Mouse (Mus musculus) CH12.LX (cell line): ENCODE data around the gene Trim9.

Experiments
- CHD2 ChIP-seq: IDR thresholded peaks from 2 replicates; pipeline ENCODE4 v1.6.1; 2011; ENCODE audit warnings: low read length, improper control_type of control experiment
- CTCF ChIP-seq, 2 experiments: IDR thresholded peaks in 1 of 2; conservative IDR thresholded peaks in 1 of 2; 2 replicates each; pipeline ENCODE4 v1.5.1; 2011 to 2012; ENCODE audit warnings: low read depth in 2 of 2, low read length in 2 of 2, improper control_type of control experiment in 1 of 2, inconsistent platforms in 1 of 2, mild to moderate bottlenecking in 1 of 2, moderate library complexity in 1 of 2
- EP300 ChIP-seq: IDR thresholded peaks from 2 replicates; pipeline ENCODE4 v1.6.1; 2011; ENCODE audit warnings: low read length, improper control_type of control experiment
- JUND ChIP-seq: conservative IDR thresholded peaks from 2 replicates; pipeline ENCODE4 v1.6.1; 2011; ENCODE audit warnings: low read depth, low read length, improper control_type of control experiment
- KAT2A ChIP-seq: IDR thresholded peaks from 2 replicates; pipeline ENCODE4 v1.6.1; 2012; ENCODE audit warnings: low read length, improper control_type of control experiment, inconsistent platforms; ENCODE audit not compliant: insufficient replicate concordance
- MAFK ChIP-seq: IDR thresholded peaks from 2 replicates; pipeline ENCODE4 v1.6.1; 2011; ENCODE audit warnings: low read length, improper control_type of control experiment; ENCODE audit not compliant: insufficient replicate concordance
- MAZ ChIP-seq: IDR thresholded peaks from 2 replicates; pipeline ENCODE4 v1.6.1; 2012; ENCODE audit warnings: low read depth, mild to moderate bottlenecking, inconsistent platforms, low read length, improper control_type of control experiment, moderate library complexity
- MEF2A ChIP-seq: IDR thresholded peaks from 2 replicates; pipeline ENCODE4 v1.6.1; 2014; ENCODE audit warnings: low read depth, mild to moderate bottlenecking, inconsistent platforms, low read length, improper control_type of control experiment, borderline replicate concordance
- MXI1 ChIP-seq: IDR thresholded peaks from 2 replicates; pipeline ENCODE4 v1.6.1; 2011; ENCODE audit warnings: mild to moderate bottlenecking, low read depth, low read length, improper control_type of control experiment
- POLR2A ChIP-seq: IDR thresholded peaks from 2 replicates; pipeline ENCODE4 v1.6.1; 2011; ENCODE audit warnings: low read depth, mild to moderate bottlenecking, improper control_type of control experiment, low read length
- ZC3H11A ChIP-seq: IDR thresholded peaks from 2 replicates; pipeline ENCODE4 v1.6.1; 2012; ENCODE audit warnings: low read depth, mild to moderate bottlenecking, inconsistent platforms, low read length, improper control_type of control experiment
- ZMIZ1 ChIP-seq: IDR thresholded peaks from 2 replicates; pipeline ENCODE4 v1.6.1; 2012; ENCODE audit warnings: low read depth, mild to moderate bottlenecking, inconsistent platforms, low read length, improper control_type of control experiment

DNA sequence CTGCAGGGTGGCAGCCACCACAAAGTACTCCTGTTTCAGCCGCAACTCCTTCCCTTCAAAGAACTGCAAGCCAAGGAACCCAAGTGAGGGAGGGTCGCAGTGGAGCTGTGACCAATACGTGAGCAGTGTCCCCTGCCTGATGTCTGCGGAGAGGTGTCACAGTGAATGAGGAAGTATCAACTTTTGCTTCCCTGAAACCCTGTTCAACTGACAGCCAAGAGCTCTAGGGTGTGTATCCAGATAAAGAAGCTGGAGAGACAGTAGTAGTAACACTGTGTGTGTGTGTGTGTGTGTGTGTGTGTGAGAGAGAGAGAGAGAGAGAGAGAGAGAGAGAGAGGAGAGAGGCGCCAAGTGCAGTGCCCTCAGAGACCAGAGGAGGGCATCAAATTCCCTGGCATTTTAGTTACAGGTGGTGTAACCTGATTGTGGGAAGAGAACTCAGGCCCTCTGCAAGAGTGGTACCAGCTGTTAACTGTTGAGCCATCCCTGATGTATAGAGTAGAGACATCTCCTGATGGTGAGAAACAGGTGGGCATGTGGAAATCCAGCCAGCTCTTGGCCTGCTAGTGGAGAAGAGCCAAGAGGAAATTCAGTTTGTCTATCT, 145.4 kb downstream of the Trim9 start:
- TF ChIP-seq CTCF (conservative IDR thresholded peaks at IDR 0.05 in 1 of 2, IDR thresholded peaks at IDR 0.05 in 1 of 2; ENCODE audit: low read depth in 2 of 2, low read length in 2 of 2) = peak in 1 of 2 experiments; percentile 43; a peak in 2 of 4 replicates
- TF ChIP-seq ZMIZ1 = no peak
- no peak for TF ChIP-seq ZC3H11A
- no peak for TF ChIP-seq MXI1
- no peak for TF ChIP-seq KAT2A
- no peak for TF ChIP-seq POLR2A
- no peak for TF ChIP-seq CHD2
- TF ChIP-seq EP300 = no peak
- TF ChIP-seq MEF2A = no peak
- TF ChIP-seq MAZ = no peak
- TF ChIP-seq JUND = no peak
- no peak for TF ChIP-seq MAFK
